Mouse (Mus musculus): ENCODE measurements around the gene Tmem131. TPM values are rescaled to one million over a fixed set of nuclear protein-coding genes. Genes with fewer than 3 reads are reported as not detected.

The Tmem131 gene
- total and polyA plus RNA-seq, 3 experiments = 9.7 to 39.9 (median 11.5) TPM

- in situ Hi-C loops (cut with MboI; ENCODE audit: low pct_ligation_motif_present, low pct_unique_long_range_greater_than_20kb, low sequenced_read_pairs) (no loop called here), dilution Hi-C loops (cut with MboI; ENCODE audit: extremely low pct_ligation_motif_present, extremely low pct_unique_long_range_greater_than_20kb, low sequenced_read_pairs) (no loop called here)
- no peaks in the 10 kb centered on the region for H3K9me3 ChIP-seq (replicated peaks; ENCODE audit: low read length)
- no peaks in the 10 kb centered on the region for H3K79me2 ChIP-seq (replicated peaks; ENCODE audit: control insufficient read depth, extremely low read depth, insufficient read depth, poor library complexity, severe bottlenecking)
- no peak overlapping the region for H3K9ac ChIP-seq (ENCODE audit: insufficient read depth, low read depth)
- DNase-seq (ENCODE audit: extremely low read depth) = no peak
- no peak overlapping the region for H3K27ac ChIP-seq (ENCODE audit: insufficient read depth, low read depth)
- TF ChIP-seq JUN (IDR thresholded peaks at IDR 0.05; ENCODE audit: insufficient read depth, low read depth, low read length) (no peak), E2F4 (IDR thresholded peaks at IDR 0.05; ENCODE audit: insufficient replicate concordance, low read depth, low read length) (no peak), MXI1 (IDR thresholded peaks at IDR 0.05; ENCODE audit: low read depth, low read length) (no peak), HCFC1 (IDR thresholded peaks at IDR 0.05; ENCODE audit: low read depth, low read length) (no peak), TCF12 (IDR thresholded peaks at IDR 0.05; ENCODE audit: low read depth, low read length) (no peak), ZKSCAN1 (IDR thresholded peaks at IDR 0.05; ENCODE audit: borderline replicate concordance, low read depth, low read length) (no peak), EP300 (IDR thresholded peaks at IDR 0.05; ENCODE audit: low read length) (no peak), POLR2A (IDR thresholded peaks at IDR 0.05; ENCODE audit: low read depth, low read length) (no peak), RCOR1 (conservative IDR thresholded peaks at IDR 0.05; ENCODE audit: low read depth, low read length) (no peak), MAFK (IDR thresholded peaks at IDR 0.05; ENCODE audit: insufficient replicate concordance, low read length) (no peak)
- H3K36me3 ChIP-seq (replicated peaks in 1 of 2; ENCODE audit: control insufficient read depth in 1 of 2, insufficient read depth in 1 of 2, low read length in 1 of 2) = peaks cover 52 to 93% of the 10 kb centered on the region in 2 experiments
- H3K4me1 ChIP-seq (ENCODE audit: control insufficient read depth in 1 of 2, insufficient read depth in 2 of 2) = no peaks in the 10 kb centered on the region
- H3K4me2 ChIP-seq (ENCODE audit: insufficient read depth, low read depth, poor library complexity, severe bottlenecking) = no peak overlapping the region
- no peaks in the 10 kb centered on the region for H3K27me3 ChIP-seq (replicated peaks)
- no peak overlapping the region for H3K4me3 ChIP-seq (replicated peaks in 1 of 3; ENCODE audit: low read depth in 2 of 3, low read length in 2 of 3, poor library complexity in 1 of 3)
These were observed 129.1 kb downstream of the Tmem131 start for GRCm38 (mm10) chr1:36814271-36814903.

- in situ Hi-C loops (cut with MboI; ENCODE audit: low pct_ligation_motif_present, low pct_unique_long_range_greater_than_20kb, low sequenced_read_pairs) (no loop called here), dilution Hi-C loops (cut with MboI; ENCODE audit: extremely low pct_ligation_motif_present, extremely low pct_unique_long_range_greater_than_20kb, low sequenced_read_pairs) (no loop called here)
- no peak overlapping the region for H3K4me2 ChIP-seq (ENCODE audit: insufficient read depth, low read depth, poor library complexity, severe bottlenecking)
- no peak overlapping the region for H3K27ac ChIP-seq (ENCODE audit: insufficient read depth, low read depth)
- no peak for DNase-seq (ENCODE audit: extremely low read depth)
- no peaks in the 10 kb centered on the region for H3K27me3 ChIP-seq (replicated peaks)
- no peak overlapping the region for H3K4me3 ChIP-seq (replicated peaks in 1 of 3; ENCODE audit: low read depth in 2 of 3, low read length in 2 of 3, poor library complexity in 1 of 3)
- no peak for TF ChIP-seq TBP (conservative IDR thresholded peaks at IDR 0.05; ENCODE audit: low read depth, low read length)
- no peak for TF ChIP-seq KAT2A (IDR thresholded peaks at IDR 0.05; ENCODE audit: insufficient replicate concordance, low read length)
- no peak for TF ChIP-seq RAD21 (IDR thresholded peaks at IDR 0.05; ENCODE audit: low read depth, low read length)
- TF ChIP-seq ELF1 (IDR thresholded peaks at IDR 0.05; ENCODE audit: low read depth, low read length) = no peak
- no peak for TF ChIP-seq UBTF (IDR thresholded peaks at IDR 0.05; ENCODE audit: low read depth, low read length)
- no peak for TF ChIP-seq USF2 (conservative IDR thresholded peaks at IDR 0.05; ENCODE audit: low read depth, low read length)
- no peak for TF ChIP-seq CTCF (conservative IDR thresholded peaks at IDR 0.05 in 1 of 2, IDR thresholded peaks at IDR 0.05 in 1 of 2; ENCODE audit: low read depth in 2 of 2, low read length in 2 of 2)
- no peak for TF ChIP-seq E2F4 (IDR thresholded peaks at IDR 0.05; ENCODE audit: insufficient replicate concordance, low read depth, low read length)
- no peak for TF ChIP-seq IRF4 (IDR thresholded peaks at IDR 0.05; ENCODE audit: low read depth, low read length)
- H3K4me1 ChIP-seq (ENCODE audit: control insufficient read depth in 1 of 2, insufficient read depth in 2 of 2) = no peaks in the 10 kb centered on the region
- H3K9ac ChIP-seq (ENCODE audit: insufficient read depth, low read depth) = no peak overlapping the region
- peaks cover 53 to 91% of the 10 kb centered on the region in 2 experiments for H3K36me3 ChIP-seq (replicated peaks in 1 of 2; ENCODE audit: control insufficient read depth in 1 of 2, insufficient read depth in 1 of 2, low read length in 1 of 2)
- no peaks in the 10 kb centered on the region for H3K9me3 ChIP-seq (replicated peaks; ENCODE audit: low read length)
- H3K79me2 ChIP-seq (replicated peaks; ENCODE audit: control insufficient read depth, extremely low read depth, insufficient read depth, poor library complexity, severe bottlenecking) = no peaks in the 10 kb centered on the region
These were observed 130.1 kb downstream of the Tmem131 start for GRCm38 (mm10) chr1:36813415-36813814.

Data from CH12.LX (cell line).